Comparison of ENCODE assay signal across 10 mouse cellular contexts in genomic region chr14:33521538-33521937, GRCm38 (mm10). TPM values are rescaled to one million over a fixed set of nuclear protein-coding genes. Genes with fewer than 3 reads are reported as not detected.
A peak's percentile ranks its signal among the peaks of the same experiment; 100 is the strongest.
DNase-seq lines count a peak whose midpoint lies in the region; ATAC-seq lines count a peak whose summit lies in the region.
"Had no signal": no experiment of that assay in that cellular context is flagged by ENCODE, and none has a peak within 500 bp of the region (broad histone marks: within the 10 kb centered on the region; RNA-seq: fewer than 3 reads in every experiment).

No protein-coding gene starts in this region.

- intact Hi-C loops in left cerebral cortex, postnatal 36 days (cut with DNase I) = loop anchor here (5.0 kb wide), 1 partner anchor 74 kb away; the partner anchor contains the start of gene Mapk8

- DNase-seq in 416B (ENCODE audit: low read depth) = peak; percentile 60
- DNase-seq in cerebellum, adult 11-12 months = peak; percentile 28
- DNase-seq in left cerebral cortex, postnatal 36 days (ENCODE audit: low spot score in 2 of 2) = peak; percentile 82 to 84
- no peak for DNase-seq in kidney, adult 9 months
- DNase-seq in urinary bladder, postnatal 25 days (ENCODE audit: low spot score) = no peak
- no peak for DNase-seq in c-Kit-positive CD71-positive TER-119-positive erythroid progenitor cells, embryonic 14.5 days (ENCODE audit: low spot score)
- DNase-seq in kidney, adult 18-20 months = no peak
- DNase-seq: liver, postnatal 0 days had no signal

- peak; percentile 95 to 96 for ATAC-seq in hematopoietic stem cell, adult 5-6 weeks (replicated peaks in 1 of 2; ENCODE audit: insufficient read depth in 1 of 2, low FRiP score in 2 of 2, low TSS enrichment in 1 of 2, low read depth in 1 of 2, poor library complexity in 2 of 2, severe bottlenecking in 2 of 2)
- ATAC-seq: liver, postnatal 0 days had no signal

RNA-seq across cellular contexts. Expression of gene Frmpd2, which starts 50.0 kb away (rescaled TPM):
- not detected in 2 replicates for total RNA-seq in hematopoietic stem cell, adult 5-6 weeks (2017)
- under 1 TPM; 0.67 to 0.93 TPM for total RNA-seq in left cerebral cortex, postnatal 36 days (2021)
- total RNA-seq: MEL had no signal

Comparison
In these comparisons a context has a peak if more than half of its experiments do, and no peak if none do; other contexts are left out.
1. DNase-seq: peak in 416B (single experiment), cerebellum, adult 11-12 months (single experiment) and left cerebral cortex, postnatal 36 days (2 of 2); none in kidney, adult 9 months (single experiment), urinary bladder, postnatal 25 days (single experiment), c-Kit-positive CD71-positive TER-119-positive erythroid progenitor cells, embryonic 14.5 days (single experiment) and kidney, adult 18-20 months (single experiment).